Mouse (Mus musculus) thymus, postnatal 4 days (tissue): ENCODE measurements around the gene Phf21b.
A peak's percentile ranks its signal among the peaks of the same experiment; 100 is the strongest.
"Not testable (repeated sequence)": the region's sequence is repeated elsewhere in the genome, so short reads cannot be mapped to it uniquely, and the experiment has no call there.

Experiments used
- DNase-seq: peaks from one replicate; pipeline ENCODE4 v3.0.0; 2021

Phf21b gene

DNA sequence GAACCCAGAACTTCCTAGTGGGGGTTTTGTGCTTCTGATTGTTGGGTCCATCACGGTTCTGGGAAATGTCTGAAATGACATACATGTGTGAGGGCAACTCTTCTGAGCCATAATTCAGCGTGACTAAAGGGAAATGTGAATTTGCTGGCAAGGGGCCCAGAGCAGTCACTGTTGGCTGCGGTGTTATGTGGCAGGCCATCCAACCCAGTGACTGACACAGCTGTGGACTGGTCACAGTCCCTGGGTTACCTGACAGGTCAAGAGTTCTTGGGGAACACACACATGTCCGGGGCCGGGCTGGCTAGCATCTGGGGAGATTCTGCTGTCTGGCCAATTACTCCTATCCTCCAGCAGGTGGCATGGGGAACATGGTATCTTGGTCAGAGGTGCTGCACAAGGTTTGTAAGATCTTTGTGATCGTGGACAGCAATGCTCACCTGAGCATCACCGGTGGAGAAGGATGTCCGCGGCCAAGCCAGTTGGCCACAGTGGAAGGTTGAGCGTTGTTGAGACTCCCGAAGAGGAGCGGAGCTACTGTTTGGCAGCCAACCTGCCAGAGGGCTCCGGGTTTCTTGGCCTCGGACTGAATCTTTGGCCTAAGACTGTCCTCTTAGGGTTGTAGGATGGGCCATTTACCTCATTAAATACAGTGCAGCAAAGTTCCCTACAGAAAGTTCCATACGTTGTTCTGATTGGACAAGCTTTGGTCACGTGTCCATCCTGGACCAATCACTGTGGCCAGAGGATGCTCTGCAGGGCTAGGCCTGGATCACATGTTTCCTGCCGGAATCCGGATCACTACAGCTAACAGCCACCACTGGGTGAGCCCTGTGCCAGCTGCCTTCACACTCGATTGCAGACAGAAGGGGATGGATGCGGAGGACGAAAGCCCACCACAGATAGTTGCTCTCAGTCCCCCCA lies 83.4 kb downstream of the Phf21b start:
- DNase-seq, result no peak

DNA sequence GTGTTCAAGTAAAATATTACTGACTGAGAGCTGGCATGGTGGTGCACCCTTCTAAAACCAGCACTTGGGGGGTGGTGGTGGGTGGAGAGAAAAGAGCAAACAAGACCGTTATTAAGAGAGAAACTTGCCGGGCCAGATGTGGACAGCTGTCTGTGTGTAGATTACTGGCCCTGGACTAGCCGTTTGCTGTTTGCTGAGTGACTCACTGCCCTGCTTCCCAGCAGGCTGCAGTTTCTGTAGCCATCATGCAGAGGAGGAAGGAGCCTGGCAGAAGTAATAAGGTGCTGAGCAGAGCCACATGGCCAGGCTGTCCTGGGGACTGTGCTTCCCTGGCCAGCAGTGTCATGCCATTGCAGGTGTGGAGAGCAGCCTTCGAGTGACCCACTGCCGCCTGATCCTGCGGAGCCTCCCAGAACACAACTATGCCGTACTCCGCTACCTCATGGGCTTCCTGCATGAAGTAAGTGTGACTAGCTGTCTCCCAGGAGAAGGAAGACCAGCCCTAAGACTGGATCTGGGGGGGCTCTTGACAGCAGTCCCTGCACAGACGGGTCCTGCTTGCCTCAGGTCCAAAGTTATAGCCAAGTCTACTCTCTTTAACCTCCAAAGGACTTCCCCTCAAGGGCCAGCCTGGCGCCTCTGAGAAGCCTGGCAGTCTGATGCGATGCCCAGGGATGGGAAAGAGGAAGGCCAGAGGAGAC lies 86.1 kb downstream of the Phf21b start:
- DNase-seq, result no peak

GRCm38 (mm10) chr15:84768531-84768930 lies 87.3 kb downstream of the Phf21b start:
- not testable (repeated sequence) for DNase-seq

- peak; percentile 56 for DNase-seq
These were observed 89.2 kb downstream of the Phf21b start for GRCm38 (mm10) chr15:84766621-84767020.

- DNase-seq, result no peak
These were observed 92.4 kb downstream of the Phf21b start for GRCm38 (mm10) chr15:84763423-84763812.

GRCm38 (mm10) chr15:84762712-84763422 lies 93.0 kb downstream of the Phf21b start:
- DNase-seq, result no peak

GRCm38 (mm10) chr15:84758493-84758892 lies 97.4 kb downstream of the Phf21b start:
- peak; percentile 76 for DNase-seq

- no peak for DNase-seq
These were observed 99.4 kb downstream of the Phf21b start for GRCm38 (mm10) chr15:84756426-84756825.

DNA sequence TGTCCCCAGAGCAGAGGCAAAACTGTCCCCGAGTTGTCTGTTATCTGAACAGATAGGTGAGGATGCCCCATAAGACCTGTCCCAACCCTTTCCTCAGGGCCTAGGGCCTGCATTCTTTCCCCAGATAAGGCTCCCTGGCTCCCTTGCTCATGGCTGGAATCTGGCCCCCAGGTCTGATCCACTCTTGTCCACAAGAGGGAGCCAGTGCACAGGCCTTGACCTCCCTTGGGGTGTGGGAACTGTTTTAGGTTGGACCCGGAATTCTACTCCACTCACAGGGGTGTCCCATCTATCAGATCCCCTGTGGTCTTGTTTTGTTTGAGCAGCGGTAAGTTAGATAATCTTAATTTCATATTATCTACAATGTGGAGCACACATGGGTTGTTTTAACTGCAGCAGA lies 100.9 kb downstream of the Phf21b start:
- peak; percentile 73 for DNase-seq

- DNase-seq, result no peak
These were observed 110.0 kb downstream of the Phf21b start for GRCm38 (mm10) chr15:84745831-84746230.

- DNase-seq, result no peak
These were observed 111.5 kb downstream of the Phf21b start for GRCm38 (mm10) chr15:84744308-84744707.

GRCm38 (mm10) chr15:84743347-84743746 lies 112.5 kb downstream of the Phf21b start:
- no peak for DNase-seq

- no peak for DNase-seq
These were observed 114.3 kb downstream of the Phf21b start for GRCm38 (mm10) chr15:84741573-84741972.

DNA sequence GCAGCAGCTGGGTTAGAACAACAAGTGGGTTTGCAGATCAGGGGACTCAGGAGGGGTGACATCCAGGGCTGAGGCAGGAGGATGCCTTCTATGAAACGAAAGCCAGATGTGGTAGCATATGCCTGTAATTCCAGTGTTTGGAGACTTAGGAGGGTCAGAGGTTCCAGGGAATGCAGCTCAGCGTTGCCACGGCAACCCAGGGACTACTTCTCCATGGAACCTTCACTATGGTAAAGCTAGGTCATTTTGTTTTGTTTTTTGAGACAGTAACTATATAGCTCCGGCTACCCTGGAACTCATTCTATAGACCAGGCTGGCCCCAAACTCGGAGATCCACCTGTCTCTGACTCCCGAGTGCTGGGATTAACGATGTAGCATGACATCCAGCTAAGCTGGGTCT lies 117.6 kb downstream of the Phf21b start:
- DNase-seq, result no peak

DNA sequence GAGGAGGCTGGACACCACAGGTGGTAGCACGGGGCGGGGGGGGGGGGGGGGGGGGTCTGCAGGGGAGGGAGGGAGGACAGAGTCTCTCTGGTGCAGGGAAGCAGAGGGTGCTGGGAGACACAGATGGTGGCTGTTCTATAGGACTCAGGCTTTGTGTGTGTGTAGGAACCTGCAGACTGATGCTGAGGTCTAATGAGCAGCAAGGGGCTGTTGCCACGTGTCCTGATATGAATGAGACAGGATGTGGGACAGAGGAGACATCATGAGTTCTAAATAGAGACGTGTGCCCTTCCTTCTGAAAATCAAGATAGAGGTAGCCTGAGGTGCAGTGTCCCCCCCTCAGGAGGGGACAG lies 118.9 kb downstream of the Phf21b start:
- DNase-seq, result no peak

GRCm38 (mm10) chr15:84736346-84736993 lies 119.4 kb downstream of the Phf21b start:
- no peak for DNase-seq
